In the genomic region with DNA sequence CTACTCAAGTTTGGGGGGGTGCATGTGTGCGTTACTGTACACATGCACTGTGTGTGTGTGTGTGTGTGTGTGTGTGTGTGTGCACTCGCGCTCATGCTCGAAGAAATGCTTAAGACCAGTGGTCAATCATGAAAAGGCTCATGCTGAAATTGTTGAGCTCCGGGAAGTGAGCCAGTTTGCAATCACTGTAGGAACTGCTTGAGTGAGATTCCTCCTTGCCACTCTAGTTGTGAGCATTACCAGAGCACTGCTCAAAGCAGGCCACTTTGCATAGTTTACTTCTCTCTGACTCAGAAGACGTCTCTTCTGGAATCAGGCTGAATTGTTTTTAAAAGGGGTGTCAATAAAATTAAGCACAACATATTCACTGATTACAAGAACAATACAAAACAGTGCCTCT, we compare ENCODE assay signal across 20 mouse cellular contexts. TPM values are rescaled to one million over a fixed set of nuclear protein-coding genes. Genes with fewer than 3 reads are reported as not detected.
DNase-seq lines count a peak whose midpoint lies in the region; ATAC-seq lines count a peak whose summit lies in the region.
"Had no signal": no experiment of that assay in that cellular context is flagged by ENCODE, and none has a peak within 500 bp of the region (broad histone marks: within the 10 kb centered on the region; RNA-seq: fewer than 3 reads in every experiment).

No protein-coding gene starts in this region.

- 85% methylated on average over 6 of the region's 6 CpGs for WGBS in limb, embryonic 10.5 days

- H3K4me1 ChIP-seq in limb, embryonic 10.5 days, result no peaks in the 10 kb centered on the region
- H3K4me1 ChIP-seq: hindbrain, embryonic 10.5 days had no signal

- H3K4me3 ChIP-seq in limb, embryonic 10.5 days, result no peak overlapping the region
- H3K4me3 ChIP-seq: hindbrain, embryonic 10.5 days; liver, embryonic 13.5 days; neural tube, embryonic 13.5 days had no signal

- intact Hi-C loops in left cerebral cortex, postnatal 4 days (cut with DNase I), result no loop called here

- H3K27ac ChIP-seq in limb, embryonic 10.5 days, result no peak overlapping the region
- H3K27ac ChIP-seq: hindbrain, embryonic 10.5 days; liver, embryonic 13.5 days; neural tube, embryonic 13.5 days had no signal

- no peaks in the 10 kb centered on the region for H3K9me3 ChIP-seq in limb, embryonic 10.5 days (replicated peaks)
- H3K9me3 ChIP-seq: hindbrain, embryonic 10.5 days; liver, embryonic 13.5 days; neural tube, embryonic 13.5 days had no signal

- 0 out of 2 replicates have a peak, but pooled peaks have one; percentile 42 for ATAC-seq in frontal cortex, adult (ENCODE audit: low TSS enrichment)
- ATAC-seq: forebrain, postnatal 0 days had no signal

- DNase-seq in frontal cortex, postnatal 14 days (ENCODE audit: low spot score in 2 of 2), result no peak
- peak; percentile 20 for DNase-seq in left cerebral cortex, postnatal 4 days
- no peak for DNase-seq in left cerebral cortex, adult 18-20 months (ENCODE audit: low spot score in 2 of 2)
- peak; percentile 62 to 76 for DNase-seq in lung, adult 18-20 months
- DNase-seq in lung, postnatal 4 days, result peak; percentile 39 to 50
- no peak for DNase-seq in yolk sac, embryonic 10.5 days (ENCODE audit: low spot score)
- DNase-seq in limb, embryonic 10.5 days (ENCODE audit: low spot score), result no peak
- DNase-seq: cerebellum, adult 18-20 months; forebrain, postnatal 0 days; gastrocnemius, postnatal 10 days; kidney, adult 9 months; kidney, postnatal 4 days; layer of hippocampus, postnatal 36 days; liver, embryonic 13.5 days; spleen, adult 18-20 months; thymus, postnatal 36 days had no signal

- no peaks in the 10 kb centered on the region for H3K27me3 ChIP-seq in limb, embryonic 10.5 days (ENCODE audit: low read depth, poor library complexity, severe bottlenecking)
- H3K27me3 ChIP-seq: liver, embryonic 13.5 days; neural tube, embryonic 13.5 days had no signal

- H3K36me3 ChIP-seq in limb, embryonic 10.5 days, result no peaks in the 10 kb centered on the region
- H3K36me3 ChIP-seq: hindbrain, embryonic 10.5 days; liver, embryonic 13.5 days; neural tube, embryonic 13.5 days had no signal

RNA-seq across cellular contexts. Expression of a gene that starts 54.4 kb away (rescaled TPM):
- total RNA-seq in left cerebral cortex, postnatal 4 days (2021), result 10 to 100 TPM in 1 of 2 experiments, 1 to 10 TPM in 1; 9.4 to 10.2 TPM
- 1 to 10 TPM; 7.8 to 8.1 TPM for total RNA-seq in left cerebral cortex, adult 18-20 months (2021)
- polyA plus RNA-seq in limb, embryonic 10.5 days (2016; fragmentation: Nextera tagmentation; extraction: Ambion mirVana), result 4.7 and 5.3 TPM in 2 replicates
- total RNA-seq: megakaryocyte, adult 5-6 weeks had no signal

Comparison
In these comparisons a context has a peak if more than half of its experiments do, and no peak if none do; other contexts are left out.
1. DNase-seq: peak in left cerebral cortex, postnatal 4 days (single experiment), lung, adult 18-20 months (2 of 2) and lung, postnatal 4 days (2 of 2); none in frontal cortex, postnatal 14 days (0 of 2), left cerebral cortex, adult 18-20 months (0 of 2), yolk sac, embryonic 10.5 days (single experiment) and limb, embryonic 10.5 days (single experiment).